Mouse (Mus musculus) CH12.LX (cell line): ENCODE results near the gene Acsl1. TPM values are rescaled to one million over a fixed set of nuclear protein-coding genes. Genes with fewer than 3 reads are reported as not detected.

Experiments
- DNase-seq: peaks from one replicate; pipeline ENCODE4 v3.0.0-alpha.2; 2013; ENCODE audit errors: extremely low read depth
- H3K27ac ChIP-seq: 2 replicates; pipeline ENCODE4 v1.5.1; 2012; ENCODE audit warnings: low read depth, mild to moderate bottlenecking, control low read depth, moderate library complexity; ENCODE audit not compliant: insufficient read depth
- H3K27me3 ChIP-seq: replicated peaks from 2 replicates; pipeline ENCODE3; 2012; ENCODE audit warnings: inconsistent platforms
- H3K36me3 ChIP-seq, 2 experiments: replicated peaks in 1 of 2; 2 replicates each; pipeline versions ENCODE3 to v1.6.1; 2012; ENCODE audit warnings: inconsistent platforms in 1 of 2, low read length in 1 of 2, mild to moderate bottlenecking in 1 of 2, mixed read lengths in 1 of 2, moderate library complexity in 1 of 2; ENCODE audit not compliant: control insufficient read depth in 1 of 2, insufficient read depth in 1 of 2
- H3K4me1 ChIP-seq, 2 experiments: 2 replicates each; pipeline ENCODE4 v1.6.1; 2012; ENCODE audit warnings: inconsistent platforms in 1 of 2, moderate library complexity in 1 of 2; ENCODE audit not compliant: insufficient read depth in 2 of 2, control insufficient read depth in 1 of 2
- H3K4me2 ChIP-seq: 2 replicates; pipeline ENCODE4 v1.6.1; 2012; ENCODE audit warnings: low read depth, mild to moderate bottlenecking, control low read depth; ENCODE audit not compliant: poor library complexity, insufficient read depth, severe bottlenecking
- H3K4me3 ChIP-seq, 3 experiments: fragments of 150-350 bp in 1 of 3; sonication (generic) in 1 of 3; replicated peaks in 1 of 3; 2 replicates each; pipeline versions ENCODE3 to v1.5.1; 2011 to 2012; ENCODE audit warnings: low read depth in 2 of 3, low read length in 2 of 3, mild to moderate bottlenecking in 2 of 3, moderate library complexity in 2 of 3, control low read depth in 1 of 3, improper control_type of control experiment in 1 of 3, inconsistent platforms in 1 of 3, mixed read lengths in 1 of 3; ENCODE audit not compliant: poor library complexity in 1 of 3
- H3K79me2 ChIP-seq: replicated peaks from 2 replicates; pipeline ENCODE4 v1.6.1; 2012; ENCODE audit warnings: mild to moderate bottlenecking, moderate library complexity; ENCODE audit not compliant: control insufficient read depth, poor library complexity, insufficient read depth, severe bottlenecking; ENCODE audit errors: extremely low read depth
- H3K9ac ChIP-seq: 2 replicates; pipeline ENCODE4 v1.6.1; 2012; ENCODE audit warnings: low read depth, mild to moderate bottlenecking, control low read depth, moderate library complexity; ENCODE audit not compliant: insufficient read depth
- H3K9me3 ChIP-seq: replicated peaks from 2 replicates; pipeline ENCODE3; 2012; ENCODE audit warnings: low read length, inconsistent platforms, mixed read lengths
- BHLHE40 ChIP-seq: IDR thresholded peaks from 2 replicates; pipeline ENCODE4 v1.6.1; 2011; ENCODE audit warnings: mild to moderate bottlenecking, low read depth, low read length, improper control_type of control experiment
- CHD1 ChIP-seq: IDR thresholded peaks from 2 replicates; pipeline ENCODE4 v1.6.1; 2012; ENCODE audit warnings: low read depth, low read length, improper control_type of control experiment, inconsistent platforms
- CHD2 ChIP-seq: IDR thresholded peaks from 2 replicates; pipeline ENCODE4 v1.6.1; 2011; ENCODE audit warnings: low read length, improper control_type of control experiment
- EP300 ChIP-seq: IDR thresholded peaks from 2 replicates; pipeline ENCODE4 v1.6.1; 2011; ENCODE audit warnings: low read length, improper control_type of control experiment
- GABPA ChIP-seq: IDR thresholded peaks from 2 replicates; pipeline ENCODE4 v1.6.1; 2012; ENCODE audit warnings: low read depth, low read length, improper control_type of control experiment, inconsistent platforms; ENCODE audit not compliant: insufficient replicate concordance
- IRF4 ChIP-seq: IDR thresholded peaks from 2 replicates; pipeline ENCODE4 v1.6.1; 2014; ENCODE audit warnings: low read depth, mild to moderate bottlenecking, inconsistent platforms, low read length, improper control_type of control experiment
- JUN ChIP-seq: IDR thresholded peaks from 2 replicates; pipeline ENCODE4 v1.6.1; 2011; ENCODE audit warnings: low read depth, mild to moderate bottlenecking, low read length, improper control_type of control experiment, moderate library complexity; ENCODE audit not compliant: insufficient read depth
- JUND ChIP-seq: conservative IDR thresholded peaks from 2 replicates; pipeline ENCODE4 v1.6.1; 2011; ENCODE audit warnings: low read depth, low read length, improper control_type of control experiment
- KAT2A ChIP-seq: IDR thresholded peaks from 2 replicates; pipeline ENCODE4 v1.6.1; 2012; ENCODE audit warnings: low read length, improper control_type of control experiment, inconsistent platforms; ENCODE audit not compliant: insufficient replicate concordance
- MAX ChIP-seq: IDR thresholded peaks from 2 replicates; pipeline ENCODE4 v1.6.1; 2011; ENCODE audit warnings: low read length, improper control_type of control experiment
- MAZ ChIP-seq: IDR thresholded peaks from 2 replicates; pipeline ENCODE4 v1.6.1; 2012; ENCODE audit warnings: low read depth, mild to moderate bottlenecking, inconsistent platforms, low read length, improper control_type of control experiment, moderate library complexity
- MEF2A ChIP-seq: IDR thresholded peaks from 2 replicates; pipeline ENCODE4 v1.6.1; 2014; ENCODE audit warnings: low read depth, mild to moderate bottlenecking, inconsistent platforms, low read length, improper control_type of control experiment, borderline replicate concordance
- MXI1 ChIP-seq: IDR thresholded peaks from 2 replicates; pipeline ENCODE4 v1.6.1; 2011; ENCODE audit warnings: mild to moderate bottlenecking, low read depth, low read length, improper control_type of control experiment
- MYC ChIP-seq: IDR thresholded peaks from 2 replicates; pipeline ENCODE4 v1.6.1; 2011; ENCODE audit warnings: low read depth, mild to moderate bottlenecking, improper control_type of control experiment, low read length
- NELFE ChIP-seq: IDR thresholded peaks from 2 replicates; pipeline ENCODE4 v1.6.1; 2011; ENCODE audit warnings: low read depth, low read length, improper control_type of control experiment
- NRF1 ChIP-seq: IDR thresholded peaks from 2 replicates; pipeline ENCODE4 v1.6.1; 2014; ENCODE audit warnings: low read depth, mild to moderate bottlenecking, inconsistent platforms, low read length, improper control_type of control experiment, moderate library complexity
- PAX5 ChIP-seq: IDR thresholded peaks from 2 replicates; pipeline ENCODE4 v1.6.1; 2012; ENCODE audit warnings: low read length, inconsistent platforms, mixed read lengths
- POLR2A ChIP-seq: IDR thresholded peaks from 2 replicates; pipeline ENCODE4 v1.6.1; 2011; ENCODE audit warnings: low read depth, mild to moderate bottlenecking, improper control_type of control experiment, low read length
- RAD21 ChIP-seq: IDR thresholded peaks from 2 replicates; pipeline ENCODE4 v1.6.1; 2011; ENCODE audit warnings: low read depth, mild to moderate bottlenecking, low read length, improper control_type of control experiment, moderate library complexity
- RCOR1 ChIP-seq: conservative IDR thresholded peaks from 2 replicates; pipeline ENCODE4 v1.6.1; 2012; ENCODE audit warnings: low read depth, mild to moderate bottlenecking, inconsistent platforms, low read length, improper control_type of control experiment
- SIN3A ChIP-seq: IDR thresholded peaks from 2 replicates; pipeline ENCODE4 v1.6.1; 2012; ENCODE audit warnings: low read length, improper control_type of control experiment, inconsistent platforms
- SMC3 ChIP-seq: IDR thresholded peaks from 2 replicates; pipeline ENCODE4 v1.6.1; 2011; ENCODE audit warnings: low read depth, low read length, improper control_type of control experiment
- TBP ChIP-seq: conservative IDR thresholded peaks from 2 replicates; pipeline ENCODE4 v1.6.1; 2011; ENCODE audit warnings: low read depth, low read length, improper control_type of control experiment
- TCF12 ChIP-seq: IDR thresholded peaks from 2 replicates; pipeline ENCODE4 v1.6.1; 2014; ENCODE audit warnings: low read depth, mild to moderate bottlenecking, inconsistent platforms, low read length, improper control_type of control experiment
- UBTF ChIP-seq: IDR thresholded peaks from 2 replicates; pipeline ENCODE4 v1.6.1; 2012; ENCODE audit warnings: low read depth, mild to moderate bottlenecking, inconsistent platforms, low read length, improper control_type of control experiment, moderate library complexity
- USF2 ChIP-seq: conservative IDR thresholded peaks from 2 replicates; pipeline ENCODE4 v1.6.1; 2011; ENCODE audit warnings: low read depth, low read length, improper control_type of control experiment
- ZC3H11A ChIP-seq: IDR thresholded peaks from 2 replicates; pipeline ENCODE4 v1.6.1; 2012; ENCODE audit warnings: low read depth, mild to moderate bottlenecking, inconsistent platforms, low read length, improper control_type of control experiment
- ZNF384 ChIP-seq: IDR thresholded peaks from 2 replicates; pipeline ENCODE4 v1.6.1; 2012; ENCODE audit warnings: low read depth, low read length, improper control_type of control experiment, inconsistent platforms
- dilution Hi-C: fragments of 300-500 bp; cut with MboI; formaldehyde crosslinking; loops from 2 replicates; pipeline ENCODE4 v1.14.3; 2020; ENCODE audit warnings: low sequenced_read_pairs; ENCODE audit not compliant: extremely low pct_unique_long_range_greater_than_20kb, extremely low pct_ligation_motif_present
- in situ Hi-C: fragments of 300-500 bp; cut with MboI; formaldehyde crosslinking; loops from 3 replicates; pipeline ENCODE4 v1.14.3; 2019; ENCODE audit warnings: low sequenced_read_pairs, low pct_ligation_motif_present, low pct_unique_long_range_greater_than_20kb, mixed read lengths
- polyA plus RNA-seq: library from polyadenylated mRNA; unstranded; fragments of >175 nt; gene quantifications from 2 replicates; pipeline ENCODE4 v1.2.1, GENCODE M21; 2012; ENCODE audit warnings: low read depth; ENCODE audit not compliant: insufficient read length
- total RNA-seq, 2 experiments: library from RNA; depleted of rRNA; stranded (reverse); fragments of 300-350 nt in 1 of 2; fragments of >200 nt in 1 of 2; gene quantifications; 2 replicates each; pipeline ENCODE4 v1.2.3; 2012 to 2014

Acsl1 gene
- total and polyA plus RNA-seq, 3 experiments: 8.7 to 27.9 (median 19.5) TPM

GRCm38 (mm10) chr8:46471926-46472485 lies 1.2 kb downstream of the Acsl1 start:
- peak overlapping the region; percentile 60 for H3K9ac ChIP-seq
- H3K27ac ChIP-seq: no peak overlapping the region
- H3K9me3 ChIP-seq: no peaks in the 10 kb centered on the region
- peak overlapping the region; percentile 82 to 92 (median 86) for H3K4me3 ChIP-seq
- dilution Hi-C loops (no loop called here), in situ Hi-C loops (no loop called here)
- no peaks in the 10 kb centered on the region; the same call in 1 of the 2 replicates for H3K79me2 ChIP-seq
- peak overlapping the region; percentile 90 for H3K4me2 ChIP-seq
- peaks cover 0 to 20% of the 10 kb centered on the region in 2 experiments for H3K36me3 ChIP-seq
- H3K4me1 ChIP-seq: peaks cover 3 to 48% of the 10 kb centered on the region in 2 experiments
- DNase-seq: no peak
- no peaks in the 10 kb centered on the region for H3K27me3 ChIP-seq
- TF ChIP-seq ZNF384 (no peak), MEF2A (no peak), JUN (no peak), BHLHE40 (no peak), NRF1 (no peak), JUND (no peak), CHD2 (no peak), TCF12 (no peak), PAX5 (no peak), MYC (no peak), MAX (no peak), KAT2A (no peak), ZC3H11A (no peak), SIN3A (no peak), MAZ (no peak), UBTF (no peak)
- TF ChIP-seq, all 38 proteins: peak for 0

GRCm38 (mm10) chr8:46474120-46474519 lies 3.3 kb downstream of the Acsl1 start:
- Histone ChIP-seq H3K9me3 (no peaks in the 10 kb centered on the region), H3K27ac (no peak overlapping the region), H3K36me3 (peaks cover 0 to 25% of the 10 kb centered on the region in 2 experiments), H3K79me2 (no peaks in the 10 kb centered on the region; the same call in 1 of the 2 replicates), H3K27me3 (no peaks in the 10 kb centered on the region), H3K4me2 (no peak overlapping the region), H3K9ac (no peak overlapping the region), H3K4me3 (no peak overlapping the region), H3K4me1 (peaks cover under 1 to 46% of the 10 kb centered on the region in 2 experiments; a peak in 3 of 4 replicates)
- no peak for DNase-seq
- in situ Hi-C loops: no loop called here
- dilution Hi-C loops: no loop called here
- no peak for TF ChIP-seq RCOR1
- no peak for TF ChIP-seq ZNF384
- no peak for TF ChIP-seq GABPA
- no peak for TF ChIP-seq SMC3
- TF ChIP-seq MAX: no peak
- no peak for TF ChIP-seq USF2
- TF ChIP-seq CHD2: no peak
- no peak for TF ChIP-seq IRF4
- no peak for TF ChIP-seq POLR2A
- no peak for TF ChIP-seq CHD1
- TF ChIP-seq TBP: no peak
- TF ChIP-seq ZC3H11A: no peak
- no peak for TF ChIP-seq KAT2A
- no peak for TF ChIP-seq NRF1
- no peak for TF ChIP-seq MXI1
- TF ChIP-seq JUN: no peak
- TF ChIP-seq NELFE: no peak
- TF ChIP-seq EP300: no peak
- no peak for TF ChIP-seq RAD21
- no peak for TF ChIP-seq MEF2A
